Mouse (Mus musculus): ENCODE measurements around the gene Ptcd1.

GRCm38 (mm10) chr5:145165184-145165583 is 1.7 kb downstream of the Ptcd1 start:
- TF ChIP-seq CTCF (IDR thresholded peaks at IDR 0.05; ENCODE audit: insufficient read depth, low read depth, low read length) (no peak), POLR2A (IDR thresholded peaks at IDR 0.05; ENCODE audit: insufficient read depth, low read depth, low read length) (no peak)
